Mouse (Mus musculus) cerebellum, postnatal 14 days (tissue): ENCODE measurements around the gene Med25.

Experiments used
- DNase-seq, 2 experiments: peaks; one replicate each; pipeline ENCODE4 v3.0.0; 2021; ENCODE audit warnings: mixed read lengths in 2 of 2

Gene Med25

DNA sequence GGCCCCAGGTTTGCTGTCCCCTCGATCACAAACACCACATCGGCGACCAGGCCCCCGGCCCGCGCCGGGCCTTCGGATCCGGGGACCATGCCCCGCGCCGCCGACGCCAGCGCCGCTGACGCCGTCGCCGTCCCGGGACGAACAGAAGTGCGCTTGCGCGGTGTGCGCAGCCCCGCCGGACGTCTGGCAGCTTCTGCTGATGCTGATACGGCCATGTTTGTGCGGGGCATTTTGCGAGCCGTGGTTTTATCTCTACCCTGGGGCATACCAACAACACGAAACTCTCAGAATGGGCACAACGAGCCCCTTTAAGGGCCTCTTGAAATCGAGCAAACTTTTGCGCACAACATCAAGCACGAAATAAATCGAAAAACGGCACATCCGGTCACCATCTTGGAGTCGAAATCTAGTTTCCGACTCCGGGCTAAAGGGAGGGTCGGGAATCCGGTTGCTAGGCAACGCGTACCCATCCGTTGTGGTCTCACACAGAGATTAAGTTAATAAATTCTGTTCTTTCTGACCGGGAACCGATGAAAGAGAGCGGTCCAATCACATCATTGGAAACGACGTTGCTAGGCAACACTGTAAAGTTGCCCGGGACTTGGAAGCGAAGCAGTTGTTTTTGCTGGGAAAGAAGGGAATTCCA lies at the start of gene Med25:
TSS of gene Med25 (minus strand) at position 437 of the 646 bp plus-strand sequence.
- DNase-seq = peak; percentile 90 to 93

DNA sequence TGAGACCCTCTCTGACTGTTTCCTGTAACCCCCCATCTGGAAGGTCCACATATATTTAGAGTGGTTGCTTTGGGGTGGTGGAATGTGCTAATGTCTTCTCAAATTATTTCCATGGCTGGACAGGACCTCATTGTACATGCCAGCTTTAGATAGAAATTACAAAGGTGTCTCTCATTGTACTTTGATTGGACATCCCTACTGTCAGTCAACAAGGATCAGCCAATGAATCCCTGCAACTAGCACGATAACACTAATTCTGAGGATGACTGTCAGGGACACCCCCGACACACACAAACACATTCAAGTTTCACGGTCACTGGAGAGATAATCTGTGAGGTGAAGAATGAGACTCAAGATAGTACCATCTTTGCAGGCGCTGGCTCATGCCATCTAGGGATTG lies 46.2 kb upstream of the Med25 start:
- no peak for DNase-seq

DNA sequence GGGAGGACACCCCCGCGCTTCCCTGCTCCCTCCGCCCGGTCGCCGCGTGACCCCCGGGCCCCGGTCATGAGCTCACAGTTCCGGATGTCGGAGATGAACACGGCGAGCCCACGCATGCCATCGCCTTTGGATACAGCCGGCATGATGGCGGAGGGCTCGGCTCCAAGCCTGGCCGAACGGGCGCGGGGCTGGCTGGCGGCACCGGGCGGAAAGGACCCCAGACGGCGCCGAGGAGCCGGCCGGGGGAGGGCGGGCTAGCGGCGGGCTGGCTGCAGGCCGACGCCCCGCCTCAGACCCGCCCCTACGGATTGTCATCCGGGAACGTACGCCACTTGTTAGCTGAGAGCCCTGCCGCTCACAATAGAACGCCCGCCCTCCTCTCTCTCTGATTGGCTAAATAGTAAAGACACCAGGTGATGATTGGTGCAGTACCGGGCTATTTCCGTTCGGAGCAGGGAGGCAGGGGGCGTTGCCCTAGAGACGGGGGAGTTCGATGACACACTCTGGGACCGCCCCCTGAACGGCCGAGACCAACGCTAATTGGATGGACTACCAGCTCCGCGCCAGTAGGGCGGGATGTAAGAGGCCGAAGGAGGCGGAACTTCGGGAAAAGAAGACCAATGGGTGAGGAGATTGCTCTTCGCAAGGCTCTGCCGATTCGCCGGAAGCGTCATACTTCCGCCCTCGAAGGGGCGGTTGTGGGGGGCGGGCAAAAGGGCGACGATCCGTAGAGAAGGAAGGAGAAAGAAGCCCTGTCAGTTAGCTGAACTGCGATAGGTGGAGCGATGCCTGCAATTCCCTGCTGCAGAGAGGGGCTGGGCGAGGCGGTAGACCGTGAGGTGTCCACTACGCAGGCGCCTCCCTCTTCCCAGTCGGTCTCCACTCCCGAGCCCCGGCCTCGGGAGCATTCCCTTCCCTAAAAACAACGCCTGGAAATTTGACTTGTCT lies 37.0 kb upstream of the Med25 start, which contains the start of gene Ap2a1:
TSS of gene Ap2a1 (minus strand) at position 293 of the 948 bp plus-strand sequence.
- peak; percentile 99 to 100 for DNase-seq

DNA sequence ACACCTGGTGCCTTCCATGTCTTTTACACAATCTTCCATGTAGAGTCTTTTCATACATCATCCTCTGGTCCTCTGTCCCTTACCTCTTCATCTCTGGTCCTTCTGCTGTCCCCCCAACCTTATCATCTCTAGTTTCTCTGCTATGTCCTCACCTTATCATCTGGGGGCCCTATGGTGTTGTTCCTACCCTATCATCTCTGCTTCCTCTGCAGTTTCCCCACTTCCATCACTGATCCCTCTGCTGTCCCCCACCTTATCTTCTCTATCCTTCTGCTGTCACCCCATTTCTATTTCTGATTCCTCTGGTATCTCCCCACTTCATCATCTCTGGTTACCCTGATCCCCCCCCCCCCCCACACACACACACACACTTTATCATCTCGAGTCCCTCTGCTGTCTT lies 36.1 kb upstream of the Med25 start:
- DNase-seq = no peak

DNA sequence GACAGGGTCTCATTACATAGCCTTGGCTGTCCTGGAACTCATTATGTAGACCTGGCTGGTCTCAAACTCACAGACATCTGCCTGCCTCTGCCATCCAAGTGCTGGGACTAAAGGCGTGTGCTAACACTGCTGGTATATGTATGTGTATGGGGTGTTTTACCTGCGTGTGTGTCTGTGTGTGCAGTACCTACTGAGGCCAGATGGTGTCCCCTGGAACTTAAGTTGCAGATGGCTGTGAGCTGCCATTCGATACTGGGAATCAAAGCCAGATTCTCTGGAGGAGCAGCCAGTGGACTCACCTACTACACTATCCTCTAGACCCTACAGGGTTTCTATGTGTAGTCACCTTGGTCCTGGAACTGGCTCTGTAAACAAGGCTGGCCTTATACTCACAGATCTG lies 33.0 kb upstream of the Med25 start:
- DNase-seq = peak; percentile 62 to 75

DNA sequence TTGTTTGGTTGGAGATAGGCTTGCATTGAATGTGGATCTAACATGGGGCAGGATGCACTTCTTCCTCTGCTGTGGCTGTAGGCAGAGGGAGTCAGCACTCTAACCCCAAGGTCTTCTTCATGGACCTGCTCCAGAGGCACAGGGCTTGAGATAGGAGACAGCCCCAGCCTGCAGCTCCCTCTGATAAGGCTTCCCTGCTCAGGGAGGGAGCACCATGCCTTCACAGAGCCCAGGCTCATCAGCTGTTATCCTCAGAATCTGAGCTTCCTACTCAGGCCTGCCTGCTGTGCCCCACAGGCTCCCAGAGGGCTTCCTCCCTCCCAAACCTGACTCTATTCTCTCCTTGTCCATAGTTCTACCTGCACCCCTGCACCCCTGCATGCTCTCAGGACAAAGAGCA lies 30.0 kb upstream of the Med25 start:
- no peak for DNase-seq

DNA sequence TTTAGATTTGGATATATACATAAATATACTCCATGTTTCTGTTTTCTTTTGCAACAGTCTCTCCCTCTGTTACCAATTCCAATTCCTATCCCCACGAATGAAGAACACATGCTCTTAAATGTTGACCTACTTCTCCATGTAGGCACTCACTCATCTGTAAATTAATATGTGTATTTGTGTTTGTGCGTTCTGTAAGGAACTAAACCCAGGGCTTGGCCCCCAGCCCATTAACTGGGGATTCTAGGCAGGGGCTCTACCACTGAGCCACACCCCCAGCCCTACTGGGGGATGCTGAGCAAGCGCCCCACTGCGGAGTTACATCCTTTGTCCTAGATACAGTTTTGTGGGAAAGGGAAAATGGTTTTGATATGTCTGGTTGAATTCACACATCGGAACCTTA lies 26.6 kb upstream of the Med25 start:
- DNase-seq = no peak

DNA sequence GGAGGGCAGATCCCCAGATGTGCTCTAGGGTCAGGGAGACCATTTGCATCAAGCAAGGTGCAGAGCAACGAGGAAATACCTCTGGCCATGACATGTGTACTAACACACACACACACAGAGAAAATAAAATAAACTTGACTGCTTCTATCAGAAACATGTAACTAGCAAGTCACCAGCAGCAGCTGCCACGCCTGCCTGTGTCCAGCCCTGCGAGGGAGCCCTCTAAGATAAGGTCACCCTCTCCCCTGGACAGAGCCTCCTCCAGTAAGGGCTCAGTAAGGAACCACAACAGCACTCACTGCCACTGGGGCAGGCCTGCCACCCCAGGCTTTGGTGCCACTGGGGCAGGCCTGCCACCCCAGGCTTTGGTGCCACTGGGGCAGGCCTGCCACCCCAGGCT lies 25.7 kb upstream of the Med25 start:
- DNase-seq = no peak

DNA sequence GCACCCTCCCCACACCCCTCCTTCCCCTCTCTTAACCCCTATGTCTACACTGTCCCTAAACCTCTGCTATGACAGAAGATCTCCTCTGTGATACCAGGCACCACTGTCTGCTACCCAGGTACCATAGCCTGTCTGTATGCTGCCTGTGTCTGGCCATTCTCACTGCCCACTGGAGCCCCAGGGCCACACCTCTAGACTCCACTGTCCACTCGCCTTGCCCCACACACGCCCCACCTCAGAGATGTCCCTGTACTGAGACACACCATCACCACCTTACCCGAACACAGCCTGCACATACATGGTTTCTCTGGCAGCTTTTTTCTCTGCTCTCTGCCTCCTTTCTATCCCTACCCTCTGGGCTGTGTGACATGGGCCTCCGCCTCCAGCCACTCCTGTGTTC lies 24.4 kb upstream of the Med25 start:
- no peak for DNase-seq

DNA sequence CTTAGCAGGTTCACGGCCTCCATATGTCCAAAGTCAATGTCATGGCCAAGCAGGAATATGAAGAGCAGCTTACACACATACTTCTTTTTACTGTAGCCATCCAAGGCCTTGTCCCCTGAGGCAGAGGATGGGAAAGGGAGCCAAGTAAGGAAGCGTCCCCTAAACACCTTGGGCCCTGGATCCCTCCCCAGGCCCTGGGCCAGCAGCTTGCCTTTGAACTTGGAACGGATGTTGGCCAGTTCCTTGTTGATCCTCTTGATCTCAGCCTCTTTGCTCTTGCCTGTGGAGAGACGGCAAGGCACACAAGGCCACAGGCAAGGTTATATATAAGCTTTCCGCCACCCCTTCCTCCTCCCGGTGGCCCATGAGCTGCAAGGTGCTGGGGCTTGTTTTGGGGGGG lies 23.7 kb upstream of the Med25 start:
- peak in 1 of 2 experiments; percentile 7 for DNase-seq

DNA sequence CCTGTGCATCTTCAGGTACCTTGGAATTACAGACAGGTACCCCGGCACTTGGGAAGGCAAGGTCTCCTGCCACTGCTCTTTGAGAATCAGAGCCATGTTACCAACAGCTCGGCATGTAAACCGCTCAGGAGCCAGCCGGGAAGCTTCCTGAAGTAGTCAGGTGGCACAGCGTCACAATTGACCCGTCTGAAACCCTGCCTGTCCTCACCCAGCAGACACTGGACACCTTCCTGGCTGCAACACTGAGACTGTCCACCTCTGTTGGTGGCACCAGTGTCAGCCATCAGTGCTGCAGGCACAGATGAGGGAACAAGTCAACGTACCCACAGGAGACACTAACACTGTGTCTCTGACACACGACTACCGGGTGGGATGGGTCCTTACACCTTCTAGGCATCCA lies 22.8 kb upstream of the Med25 start:
- DNase-seq = no peak

DNA sequence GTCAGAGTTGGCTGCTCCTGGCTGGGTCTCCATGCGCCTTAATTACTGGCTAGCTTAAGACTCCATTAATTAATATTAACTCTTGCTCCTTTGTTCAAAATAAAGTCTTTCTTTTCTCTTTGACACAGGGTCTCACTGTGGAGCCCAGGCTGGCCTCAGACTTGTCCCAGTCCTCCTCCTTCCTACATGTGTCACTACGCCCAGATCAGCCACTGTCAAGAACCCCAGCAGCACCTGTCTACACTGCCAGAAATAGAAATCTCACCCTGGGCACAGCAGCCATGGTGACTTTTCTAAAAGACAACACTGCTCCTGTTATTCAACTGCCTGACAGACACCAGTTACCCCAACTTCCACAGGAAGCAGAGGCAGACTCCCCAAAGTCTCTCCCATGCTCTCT lies 21.9 kb upstream of the Med25 start:
- DNase-seq = no peak

DNA sequence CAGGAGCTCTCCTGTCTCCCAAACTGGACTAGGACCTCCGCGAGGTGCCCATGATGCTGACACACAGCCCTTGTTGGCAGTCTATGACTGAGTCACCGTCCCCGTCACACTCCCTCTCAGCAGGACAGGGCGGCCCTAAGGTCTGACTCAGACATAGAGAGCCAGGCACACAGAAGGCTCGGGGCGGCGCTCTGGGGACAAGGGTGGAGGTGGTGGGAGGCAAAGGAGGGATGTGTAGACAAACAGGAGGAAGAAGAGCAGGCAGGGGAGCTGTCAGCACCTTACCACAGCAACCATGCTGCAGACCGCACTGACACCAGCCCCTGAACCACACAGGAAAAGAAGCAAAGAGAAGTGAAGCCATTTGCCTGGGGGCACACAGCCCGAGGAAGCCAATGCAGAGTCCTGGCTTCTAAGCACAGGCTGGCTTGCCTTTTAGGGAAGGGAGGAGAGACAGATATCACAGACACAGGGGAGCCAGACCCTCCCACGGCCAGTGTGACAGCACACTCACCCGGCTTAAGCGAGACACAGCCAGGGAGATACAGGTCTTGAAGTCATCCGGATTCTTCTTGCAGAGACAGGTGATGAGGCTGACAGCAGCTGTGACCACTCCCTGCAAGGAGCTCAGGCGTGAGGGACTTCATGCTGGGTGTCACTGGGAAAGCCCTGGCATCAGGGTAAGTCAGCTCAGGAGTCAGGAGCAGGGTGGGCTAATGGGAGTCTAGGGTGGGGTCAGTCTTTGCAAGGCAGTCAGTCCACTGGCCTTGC lies 16.4 kb upstream of the Med25 start:
- peak in 1 of 2 experiments; percentile 2 for DNase-seq

DNA sequence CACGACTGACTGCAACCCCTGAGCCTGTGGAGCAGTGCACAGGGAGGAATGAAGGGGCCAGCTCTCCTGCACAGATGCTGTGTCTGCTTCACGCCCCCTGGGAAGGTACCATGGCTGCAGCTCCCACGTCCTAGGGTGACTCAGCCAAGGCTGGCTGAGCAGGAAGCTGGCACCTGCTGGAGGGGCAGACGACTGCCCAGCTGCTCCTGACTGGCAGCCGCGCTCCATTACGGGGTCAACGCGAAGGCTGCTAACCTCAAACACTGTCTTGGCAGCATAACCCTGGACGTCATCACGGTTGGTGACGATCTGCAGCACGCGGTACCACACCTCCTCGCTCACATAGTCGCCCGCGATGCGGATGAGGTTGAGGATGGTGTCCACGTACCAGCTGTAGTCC lies 12.9 kb upstream of the Med25 start:
- DNase-seq = no peak

DNA sequence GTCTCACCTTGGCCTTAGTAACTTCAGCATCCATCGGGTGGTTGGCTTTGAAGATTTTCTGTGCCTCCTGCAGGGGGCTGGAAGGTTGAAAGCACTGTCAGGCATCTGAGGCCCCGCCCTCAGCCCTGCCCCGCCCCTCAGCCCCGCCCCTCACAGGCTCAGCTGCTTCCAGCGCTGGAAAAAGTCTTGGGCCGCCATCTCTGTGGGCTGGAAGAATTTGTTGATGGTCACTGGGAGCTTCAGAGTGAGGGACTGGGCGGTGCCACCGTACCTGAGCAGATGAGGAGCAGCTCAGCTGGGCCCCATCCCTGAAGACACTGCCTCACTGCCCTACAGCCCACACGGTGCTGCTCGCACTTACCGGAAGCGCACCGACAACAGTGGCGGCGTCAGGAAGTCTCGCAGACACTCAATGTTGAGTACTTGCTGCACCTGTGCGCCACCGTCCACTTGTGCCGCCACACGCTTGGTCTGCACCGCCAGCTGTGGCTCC lies 8.8 kb upstream of the Med25 start:
- no peak for DNase-seq

DNA sequence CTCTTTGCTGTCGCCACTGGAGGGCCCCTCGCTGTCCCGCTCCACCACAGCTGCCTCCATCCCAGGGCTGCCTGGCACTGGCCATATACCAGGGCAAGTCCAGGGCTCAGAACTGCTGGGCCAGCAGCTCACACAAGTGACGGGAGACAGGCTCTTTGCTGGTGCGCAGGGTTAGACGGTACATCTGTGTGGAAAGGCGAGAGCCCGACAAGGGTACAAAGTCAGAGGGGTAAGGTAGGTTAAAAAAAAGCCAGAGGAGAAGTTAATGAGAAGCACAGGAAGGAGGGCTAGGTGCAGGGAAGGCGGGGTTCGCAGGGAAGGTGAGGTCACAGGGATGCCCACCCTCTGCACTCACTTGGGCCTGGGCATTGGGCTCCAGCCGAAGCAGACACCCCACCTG lies 8.1 kb upstream of the Med25 start:
- no peak for DNase-seq

DNA sequence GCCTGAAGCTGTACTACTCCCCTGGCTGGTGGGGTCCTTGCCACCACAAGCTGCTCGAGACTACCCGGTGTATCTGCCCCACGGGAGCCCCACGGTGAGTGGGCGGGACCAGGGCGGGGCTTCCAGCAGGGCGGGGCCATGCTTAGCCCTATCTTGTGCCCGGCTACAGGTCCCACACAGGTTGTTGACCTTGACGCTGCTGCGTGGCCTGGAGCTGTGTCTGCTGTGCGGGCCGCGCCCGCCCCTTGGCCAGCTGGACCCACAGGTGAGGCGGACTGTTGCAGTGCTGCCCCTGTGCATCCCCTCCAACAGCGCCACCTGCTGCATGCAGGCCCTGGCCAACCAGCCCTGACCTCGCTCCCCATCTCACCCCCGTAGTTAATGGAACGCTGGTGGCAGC lies 6.1 kb upstream of the Med25 start:
- peak in 1 of 2 experiments; percentile 73 for DNase-seq

DNA sequence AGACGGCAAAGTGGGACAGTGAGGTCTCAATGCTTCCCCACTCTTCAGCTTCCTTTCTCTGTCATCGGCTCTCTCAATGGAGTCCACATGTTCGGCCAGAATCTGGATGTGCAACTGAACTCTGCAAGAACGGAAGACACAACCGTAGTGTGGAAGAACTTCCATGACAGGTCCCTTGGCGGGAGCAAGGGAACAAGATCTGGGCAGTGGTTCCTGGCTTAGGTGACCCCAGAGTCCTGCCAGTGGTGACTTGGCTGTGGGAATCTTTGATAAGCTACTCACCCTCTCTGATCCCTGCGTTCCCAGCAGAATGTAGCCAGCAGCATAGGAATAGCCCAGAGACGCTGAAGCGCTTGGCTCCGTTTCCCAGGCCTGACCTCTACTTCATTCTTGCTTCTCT lies 4.0 kb upstream of the Med25 start:
- DNase-seq = no peak

DNA sequence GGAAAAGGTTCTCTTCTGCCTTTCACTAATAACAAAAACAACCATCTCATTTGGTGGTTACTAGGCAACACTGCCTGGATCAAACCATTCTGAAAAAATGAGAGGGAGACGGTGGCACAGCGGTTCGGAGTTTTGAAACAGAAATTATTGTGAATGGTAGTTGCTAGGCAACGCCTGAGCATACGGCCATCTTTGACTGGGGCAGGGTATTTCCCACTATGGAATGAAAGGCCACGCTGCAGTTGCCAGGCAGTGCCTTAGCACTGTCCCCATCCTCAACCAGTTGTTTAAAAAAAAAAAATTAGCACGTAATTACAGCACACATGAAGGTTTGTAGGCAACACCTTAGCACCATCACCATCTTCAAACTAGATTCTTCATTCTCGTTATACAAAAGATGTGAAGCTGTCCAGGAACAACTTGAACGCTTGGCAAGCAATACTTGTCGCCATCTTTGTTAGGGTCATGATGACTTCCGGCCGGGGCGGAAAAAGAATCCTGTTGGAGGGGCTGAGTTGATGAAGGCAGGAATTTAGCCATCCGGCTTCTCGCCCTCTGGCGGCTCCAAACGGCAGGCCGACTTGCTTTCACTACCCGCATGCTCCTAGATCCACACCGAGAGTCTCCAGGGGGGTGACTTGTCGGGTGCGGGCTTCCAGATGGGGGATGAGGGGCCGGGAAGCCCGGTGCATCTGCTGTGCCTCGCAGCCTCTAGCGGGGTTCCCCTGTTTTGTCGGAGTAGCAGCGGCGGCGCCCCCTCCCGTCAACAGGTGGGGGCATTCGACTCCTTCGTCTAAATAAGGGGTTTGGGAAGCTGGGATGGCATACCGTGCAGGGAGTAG lies 3.3 kb upstream of the Med25 start, which contains the start of gene Fuz:
TSS of gene Fuz (plus strand) at position 487 of the 842 bp plus-strand sequence.
- DNase-seq = peak; percentile 93

DNA sequence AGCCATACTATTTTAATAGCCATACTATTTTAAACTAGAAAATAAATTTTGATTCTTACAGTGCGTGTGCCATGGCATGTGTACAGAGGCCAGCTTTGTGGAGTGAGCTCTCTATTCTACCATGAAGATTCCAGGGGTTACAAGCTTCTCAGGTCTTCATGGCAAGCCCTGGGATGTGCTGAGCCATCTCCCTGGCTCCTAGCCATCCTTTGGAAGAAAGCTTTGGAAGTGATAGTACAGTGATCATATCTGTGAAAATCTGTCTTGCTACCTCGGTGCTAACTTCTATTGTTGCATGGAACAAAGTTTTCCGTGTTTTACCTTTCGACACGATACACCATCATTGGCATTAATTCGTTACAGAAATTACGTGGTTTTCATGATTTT lies 2.7 kb upstream of the Med25 start:
- no peak for DNase-seq

DNA sequence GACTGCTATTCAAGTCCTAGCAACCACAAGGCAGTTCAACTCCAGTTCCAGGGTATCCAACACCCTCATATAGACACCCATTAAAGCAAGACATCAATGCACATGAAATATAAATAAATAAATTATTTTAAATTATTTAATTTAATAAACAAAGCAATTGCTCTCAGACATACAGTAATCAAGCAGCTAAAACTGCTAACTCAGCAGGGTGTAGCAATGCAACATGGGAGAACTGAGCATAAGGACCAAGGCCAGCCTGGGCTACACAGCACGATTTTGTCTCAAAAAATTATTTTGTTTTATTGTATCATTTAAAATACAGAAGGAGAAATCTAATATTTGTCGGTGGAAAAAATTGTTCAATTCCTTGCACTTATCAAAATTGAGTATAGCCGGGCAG lies 1.7 kb upstream of the Med25 start:
- DNase-seq = no peak

DNA sequence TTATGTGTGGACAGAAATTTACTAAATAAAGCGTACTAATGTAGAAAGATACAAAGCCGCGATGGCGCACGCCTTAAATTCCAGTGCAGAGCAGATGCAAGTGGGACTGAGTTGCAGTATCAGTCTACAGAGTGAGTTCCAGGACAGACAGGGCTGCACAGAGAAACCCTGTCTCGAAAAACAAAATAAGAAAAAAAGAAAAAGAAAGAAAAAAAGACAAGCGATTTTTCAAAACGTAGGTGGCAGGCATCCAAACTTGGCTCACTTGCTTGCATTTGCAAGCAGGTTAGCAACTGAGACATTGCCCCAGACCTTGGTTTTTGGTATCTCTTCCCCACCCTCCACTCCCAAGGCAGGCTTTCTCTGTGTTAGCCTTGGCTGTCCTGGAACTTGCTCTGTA lies 685 bp upstream of the Med25 start:
- DNase-seq = no peak
